9 mouse cellular contexts compared by ENCODE assay signal in genomic region chr13:93967138-93967537, GRCm38 (mm10).
DNase-seq lines count a peak whose midpoint lies in the region; ATAC-seq lines count a peak whose summit lies in the region.
"Had no signal": no experiment of that assay in that cellular context is flagged by ENCODE, and none has a peak within 500 bp of the region (broad histone marks: within the 10 kb centered on the region; RNA-seq: fewer than 3 reads in every experiment).

No protein-coding gene starts in this region.

- H3K4me3 ChIP-seq in heart, embryonic 12.5 days: no peak overlapping the region
- H3K4me3 ChIP-seq in forebrain, embryonic 15.5 days: no peak overlapping the region

- no peak overlapping the region for H3K27ac ChIP-seq in heart, embryonic 12.5 days (ENCODE audit: poor library complexity, severe bottlenecking)
- 0 out of 2 replicates have a peak overlapping the region, but pooled peaks have one; percentile 1 for H3K27ac ChIP-seq in forebrain, embryonic 15.5 days (replicated peaks)
- H3K27ac ChIP-seq: liver, embryonic 14.5 days had no signal

- H3K9me3 ChIP-seq in heart, embryonic 12.5 days (replicated peaks): no peaks in the 10 kb centered on the region
- H3K9me3 ChIP-seq in forebrain, embryonic 15.5 days: no peaks in the 10 kb centered on the region

- H3K4me2 ChIP-seq in heart, embryonic 12.5 days: no peak overlapping the region
- no peak overlapping the region for H3K4me2 ChIP-seq in forebrain, embryonic 15.5 days (replicated peaks)

- WGBS in heart, embryonic 12.5 days: 66% methylated on average over 9 of the region's 9 CpGs
- 22% methylated on average over 9 of the region's 9 CpGs for WGBS in forebrain, embryonic 15.5 days

- H3K36me3 ChIP-seq in heart, embryonic 12.5 days: no peaks in the 10 kb centered on the region
- no peaks in the 10 kb centered on the region for H3K36me3 ChIP-seq in forebrain, embryonic 15.5 days

- no peak overlapping the region for H3K9ac ChIP-seq in heart, embryonic 12.5 days
- no peak overlapping the region for H3K9ac ChIP-seq in forebrain, embryonic 15.5 days (replicated peaks)
- H3K9ac ChIP-seq: liver, embryonic 14.5 days had no signal

- H3K27me3 ChIP-seq in heart, embryonic 12.5 days (replicated peaks): no peaks in the 10 kb centered on the region
- H3K27me3 ChIP-seq in forebrain, embryonic 15.5 days: no peaks in the 10 kb centered on the region

- H3K4me1 ChIP-seq in heart, embryonic 12.5 days (replicated peaks): no peaks in the 10 kb centered on the region
- peaks cover 14% of the 10 kb centered on the region for H3K4me1 ChIP-seq in forebrain, embryonic 15.5 days

- intact Hi-C loops in heart, postnatal 14 days (cut with DNase I): no loop called here
- intact Hi-C loops in left cerebral cortex, postnatal 10 days (cut with DNase I): no loop called here

- no peak for ATAC-seq in heart, embryonic 12.5 days (ENCODE audit: insufficient number of reproducible peaks, low FRiP score)
- peak; percentile 80 for ATAC-seq in forebrain, embryonic 15.5 days (replicated peaks)

- DNase-seq in heart, postnatal 14 days: peak; percentile 25 to 46
- peak; percentile 83 for DNase-seq in adrenal gland, postnatal 10 days
- DNase-seq in left cerebral cortex, postnatal 10 days (ENCODE audit: extremely low spot score in 1 of 2, low spot score in 2 of 2): peak; percentile 58 to 62
- peak; percentile 55 for DNase-seq in right cerebral cortex, postnatal 25 days
- no peak for DNase-seq in kidney, adult 9 months
- no peak for DNase-seq in spleen, postnatal 14 days (ENCODE audit: low spot score in 2 of 2)

Comparison
In these comparisons a context has a peak if more than half of its experiments do, and no peak if none do; other contexts are left out.
1. DNase-seq: peak in heart, postnatal 14 days (2 of 2), adrenal gland, postnatal 10 days (single experiment), left cerebral cortex, postnatal 10 days (2 of 2) and right cerebral cortex, postnatal 25 days (single experiment); none in kidney, adult 9 months (single experiment) and spleen, postnatal 14 days (0 of 2).